ENCODE assay signal across 9 mouse cellular contexts in the genomic region with DNA sequence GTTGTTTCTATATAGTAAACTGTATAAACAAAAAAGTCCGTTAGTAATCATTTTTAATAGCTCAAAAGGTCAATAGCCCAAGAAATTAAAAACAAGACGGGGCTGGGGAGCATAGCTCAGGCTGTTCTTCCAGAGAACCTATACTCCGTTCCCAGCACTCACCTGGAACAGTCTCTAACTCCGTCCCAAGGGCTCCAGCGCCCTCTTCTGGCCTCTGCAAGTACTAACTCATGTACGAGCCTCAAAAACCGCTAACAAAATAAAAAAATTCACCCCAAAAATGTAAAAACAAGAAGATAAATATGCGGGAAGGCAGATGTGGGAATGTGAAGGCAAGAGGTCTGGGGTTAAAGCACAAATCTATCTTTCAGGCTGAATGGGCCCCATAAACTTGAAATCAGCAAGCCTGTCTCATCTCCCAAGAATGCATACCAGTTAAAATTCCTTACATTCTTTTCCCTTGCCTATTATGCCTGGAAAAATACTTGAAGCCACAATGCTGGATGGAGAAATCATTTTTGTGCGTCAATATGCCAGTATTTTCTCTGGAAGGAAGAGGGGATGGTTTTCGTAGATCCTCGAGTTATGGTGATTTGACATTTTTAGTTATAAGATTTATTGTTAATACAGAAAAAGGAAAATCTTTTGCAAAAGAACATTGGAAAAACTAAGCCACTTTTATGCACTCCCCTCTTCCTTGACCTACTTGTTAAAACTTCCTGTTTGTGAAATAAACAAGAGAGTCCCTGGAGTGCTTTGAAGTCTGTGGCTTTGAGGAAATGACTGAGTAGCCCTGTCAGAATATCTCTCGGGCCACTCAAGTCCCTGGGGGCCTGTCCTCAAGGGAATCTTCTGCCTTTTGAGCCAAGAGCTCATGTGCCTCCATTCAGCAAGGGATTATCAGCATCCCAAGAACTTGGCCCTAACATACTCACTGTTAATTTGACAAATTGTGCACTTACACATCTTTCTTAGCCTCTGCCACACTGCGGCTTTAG.
DNase-seq lines count a peak whose midpoint lies in the region.
"Had no signal": no experiment of that assay in that cellular context is flagged by ENCODE, and none has a peak within 500 bp of the region (broad histone marks: within the 10 kb centered on the region; RNA-seq: fewer than 3 reads in every experiment).

No protein-coding gene starts in this region.

- peak; percentile 67 for DNase-seq in adrenal gland, postnatal 10 days
- no peak for DNase-seq in adrenal gland, postnatal 4 days (ENCODE audit: low spot score in 2 of 2)
- DNase-seq in NIH3T3 (ENCODE audit: low read depth), result peak; percentile 78
- DNase-seq in heart, adult 9 months (ENCODE audit: low spot score in 2 of 2), result peak; percentile 62 to 70
- DNase-seq in kidney, postnatal 4 days, result peak; percentile 75 to 81
- DNase-seq in ovary, postnatal 36 days (ENCODE audit: low spot score), result no peak
- no peak for DNase-seq in right cerebral cortex, postnatal 25 days
- no peak for DNase-seq in cerebellum, adult 9-10 months
- DNase-seq: thymus, postnatal 36 days had no signal

Comparison
In these comparisons a context has a peak if more than half of its experiments do, and no peak if none do; other contexts are left out.
1. DNase-seq: peak in adrenal gland, postnatal 10 days (single experiment), NIH3T3 (single experiment), heart, adult 9 months (2 of 2) and kidney, postnatal 4 days (2 of 2); none in adrenal gland, postnatal 4 days (0 of 2), ovary, postnatal 36 days (single experiment), right cerebral cortex, postnatal 25 days (single experiment) and cerebellum, adult 9-10 months (single experiment).